Mouse (Mus musculus) heart, embryonic 10.5 days (tissue): Measurements from ENCODE around the gene Schip1. TPM values are rescaled to one million over a fixed set of nuclear protein-coding genes. Genes with fewer than 3 reads are reported as not detected.

Experiments
- DNase-seq: peaks from one replicate; pipeline ENCODE4 v3.0.0-alpha.2; 2017; ENCODE audit warnings: low spot score
- H3K27ac ChIP-seq: fragments of 300-500 bp; sonication (generic); 2 replicates; pipeline ENCODE4 v1.5.1; 2016; ENCODE audit warnings: mild to moderate bottlenecking
- H3K27me3 ChIP-seq: fragments of 300-500 bp; sonication (generic); 2 replicates; pipeline ENCODE4 v1.6.1; 2016; ENCODE audit warnings: mild to moderate bottlenecking; ENCODE audit not compliant: poor library complexity, insufficient read depth, severe bottlenecking
- H3K36me3 ChIP-seq: fragments of 300-500 bp; sonication (generic); 2 replicates; pipeline ENCODE4 v1.6.1; 2016; ENCODE audit warnings: mild to moderate bottlenecking, moderate library complexity
- H3K4me1 ChIP-seq: fragments of 300-500 bp; sonication (generic); 2 replicates; pipeline ENCODE4 v1.6.1; 2016; ENCODE audit warnings: mild to moderate bottlenecking
- H3K4me3 ChIP-seq: fragments of 300-500 bp; sonication (generic); 2 replicates; pipeline ENCODE4 v1.5.1; 2016; ENCODE audit warnings: mild to moderate bottlenecking, moderate library complexity
- H3K9me3 ChIP-seq: fragments of 300-500 bp; sonication (generic); 2 replicates; pipeline ENCODE4 v1.6.1; 2016; ENCODE audit warnings: mild to moderate bottlenecking, moderate library complexity
- WGBS: fragments of 180-500 bp; shearing (Covaris S2); methylation state at CpG from one replicate; pipeline ENCODE4 v1.1.7; 2016; 5-methylcytosine and 5-hydroxymethylcytosine counted together
- polyA plus RNA-seq: library from polyadenylated mRNA; unstranded; fragments of >200 nt; fragmentation: Nextera tagmentation; extraction: Ambion mirVana; gene quantifications from 2 replicates; pipeline ENCODE4 v1.2.1, GENCODE M21; 2016

Schip1 gene
- polyA plus RNA-seq, 1 experiment from 2014 or later = 71.0 TPM

DNA sequence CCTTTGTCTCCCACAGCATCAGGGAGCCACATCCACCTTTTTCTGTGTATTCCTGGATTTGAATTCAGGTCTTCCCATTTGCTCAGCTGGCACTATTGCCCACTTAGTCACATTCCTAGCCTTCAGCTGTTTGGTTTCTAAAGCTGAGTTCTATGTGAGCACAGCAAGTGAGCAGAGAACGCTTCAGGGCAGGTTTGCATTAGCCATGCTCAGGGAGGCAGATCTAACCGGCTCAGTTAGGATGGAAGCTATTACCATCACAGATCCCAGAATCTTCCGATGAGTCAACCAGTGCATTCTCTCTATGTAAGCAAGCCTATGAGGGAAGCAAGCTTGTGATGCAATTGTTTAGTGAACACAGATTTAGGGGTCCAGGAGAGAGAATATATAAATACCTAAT, 320.9 kb downstream of the Schip1 start:
- Histone ChIP-seq H3K9me3 (no peaks in the 10 kb centered on the region), H3K4me3 (no peak overlapping the region), H3K27me3 (no peaks in the 10 kb centered on the region), H3K4me1 (no peaks in the 10 kb centered on the region), H3K36me3 (no peaks in the 10 kb centered on the region), H3K27ac (no peak overlapping the region)
- WGBS = 81% methylated on average over 3 of the region's 3 CpGs
- no peak for DNase-seq

DNA sequence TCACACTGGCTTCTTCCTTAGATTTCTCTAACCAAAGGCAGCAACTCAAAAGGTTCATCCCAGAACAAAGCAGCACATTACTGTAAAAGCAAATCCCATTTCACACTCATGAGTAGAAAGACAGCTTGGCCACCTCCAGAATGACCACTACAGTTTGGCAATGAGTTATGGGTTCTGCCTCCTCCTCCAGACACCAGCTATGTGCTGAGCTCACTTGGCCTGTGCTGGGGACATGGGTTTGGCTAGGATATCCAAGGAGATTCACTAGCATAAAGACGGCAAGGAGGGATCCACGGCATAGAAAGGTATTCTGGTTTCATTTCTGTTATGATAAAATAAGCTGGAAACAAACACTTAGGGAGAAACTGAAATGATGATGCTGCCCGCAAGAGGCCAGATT, 323.4 kb downstream of the Schip1 start:
- no peaks in the 10 kb centered on the region for H3K4me1 ChIP-seq
- no peak for DNase-seq
- no peaks in the 10 kb centered on the region for H3K9me3 ChIP-seq
- no peak overlapping the region for H3K4me3 ChIP-seq
- H3K27me3 ChIP-seq = no peaks in the 10 kb centered on the region
- WGBS = 90% methylated on average over 3 of the region's 3 CpGs
- no peak overlapping the region for H3K27ac ChIP-seq
- no peaks in the 10 kb centered on the region for H3K36me3 ChIP-seq

DNA sequence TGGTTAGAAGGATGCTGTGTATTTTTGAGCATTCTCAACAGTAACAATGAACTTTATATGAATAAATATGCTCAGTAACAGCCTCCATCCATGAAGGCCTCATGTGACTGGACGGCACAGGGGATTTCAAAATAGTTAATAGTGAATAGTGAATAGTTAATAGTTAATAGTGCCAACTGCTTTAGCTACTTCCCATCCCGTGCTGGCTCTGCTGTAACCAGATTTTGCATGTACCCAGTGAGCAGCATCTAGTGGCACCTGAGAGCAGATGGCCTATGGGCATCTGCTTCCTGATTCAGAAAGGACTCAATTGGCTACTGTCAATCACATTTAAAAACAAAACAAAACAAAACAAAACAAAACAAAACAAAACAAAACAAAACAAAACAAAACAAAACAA, 329.0 kb downstream of the Schip1 start:
- H3K4me1 ChIP-seq = no peaks in the 10 kb centered on the region
- 76% methylated on average over 2 of the region's 2 CpGs for WGBS
- H3K9me3 ChIP-seq = no peaks in the 10 kb centered on the region
- DNase-seq = no peak
- H3K27ac ChIP-seq = no peak overlapping the region
- no peaks in the 10 kb centered on the region for H3K36me3 ChIP-seq
- no peak overlapping the region for H3K4me3 ChIP-seq
- no peaks in the 10 kb centered on the region for H3K27me3 ChIP-seq

DNA sequence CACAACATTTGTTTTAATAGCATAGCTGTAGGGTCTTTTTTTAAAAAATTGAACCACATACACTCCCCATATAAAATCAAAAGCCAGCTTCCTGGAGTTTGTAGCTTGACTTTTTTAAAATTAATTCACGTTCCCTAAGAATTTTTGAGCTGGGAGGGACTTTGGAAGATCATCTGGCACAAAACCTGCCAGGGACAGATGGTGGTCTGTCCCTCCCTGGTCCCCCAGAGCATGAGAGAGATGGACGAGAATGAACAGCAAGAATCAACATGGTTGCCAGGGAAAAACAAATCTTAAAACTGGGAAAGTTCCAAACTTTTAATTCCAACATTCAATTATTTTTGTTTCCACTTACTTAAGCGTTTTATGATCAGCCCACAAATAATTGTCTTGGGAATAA, 334.1 kb downstream of the Schip1 start:
- WGBS = 80% methylated on average over 3 of the region's 3 CpGs

DNA sequence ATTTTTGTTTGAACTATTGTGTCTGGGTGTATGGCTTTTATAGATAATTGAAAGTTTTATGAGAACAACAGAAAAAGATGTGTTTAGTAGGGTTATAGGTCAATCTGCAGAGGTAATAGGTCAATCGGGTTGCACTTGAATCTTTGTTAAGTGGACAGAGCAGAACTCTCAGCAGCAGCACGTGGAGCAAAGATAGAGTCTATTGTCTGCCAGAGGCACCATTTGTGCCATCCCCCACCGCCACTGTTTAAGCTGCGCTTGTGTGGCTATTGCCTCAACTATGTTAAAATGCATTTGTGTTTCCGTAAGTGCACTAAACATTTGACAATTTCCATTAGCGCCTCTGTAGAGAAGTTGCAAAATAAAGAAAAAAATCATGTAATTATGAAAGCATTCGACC, 335.5 kb downstream of the Schip1 start:
- DNase-seq = no peak
- Histone ChIP-seq H3K27ac (no peak overlapping the region), H3K27me3 (no peaks in the 10 kb centered on the region), H3K9me3 (no peaks in the 10 kb centered on the region), H3K4me3 (no peak overlapping the region), H3K36me3 (no peaks in the 10 kb centered on the region), H3K4me1 (peaks cover 13% of the 10 kb centered on the region)
- 69% methylated on average over 7 of the region's 7 CpGs for WGBS

More for the DNA sequence above, 334.1 kb downstream of the Schip1 start:
- Histone ChIP-seq H3K27ac (no peak overlapping the region), H3K27me3 (no peaks in the 10 kb centered on the region), H3K4me1 (peaks cover 7% of the 10 kb centered on the region), H3K4me3 (no peak overlapping the region), H3K36me3 (no peaks in the 10 kb centered on the region), H3K9me3 (no peaks in the 10 kb centered on the region)
- DNase-seq = no peak

DNA sequence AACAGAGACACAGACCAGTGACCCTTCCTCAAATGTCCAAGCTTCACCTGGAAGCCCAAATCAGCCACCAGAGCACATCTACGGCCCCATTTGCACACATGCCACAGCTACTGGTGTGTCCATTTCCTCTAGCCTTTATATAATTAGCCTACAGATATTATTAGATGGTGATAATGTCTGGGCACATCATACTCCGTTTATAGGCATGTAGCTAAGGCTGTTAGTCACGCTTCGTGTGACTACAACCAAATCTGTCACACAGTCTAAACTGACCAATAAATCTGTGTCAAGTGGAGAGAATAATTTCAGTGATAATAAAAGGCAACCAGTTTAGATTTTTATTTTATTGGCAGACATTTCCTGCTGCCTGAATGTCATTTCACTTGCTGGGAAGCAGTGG, 338.7 kb downstream of the Schip1 start:
- Histone ChIP-seq H3K27me3 (no peaks in the 10 kb centered on the region), H3K4me3 (no peak overlapping the region), H3K27ac (no peak overlapping the region), H3K9me3 (no peaks in the 10 kb centered on the region), H3K4me1 (peaks cover 20% of the 10 kb centered on the region), H3K36me3 (no peaks in the 10 kb centered on the region)
- 89% methylated on average over 4 of the region's 4 CpGs for WGBS
- no peak for DNase-seq

DNA sequence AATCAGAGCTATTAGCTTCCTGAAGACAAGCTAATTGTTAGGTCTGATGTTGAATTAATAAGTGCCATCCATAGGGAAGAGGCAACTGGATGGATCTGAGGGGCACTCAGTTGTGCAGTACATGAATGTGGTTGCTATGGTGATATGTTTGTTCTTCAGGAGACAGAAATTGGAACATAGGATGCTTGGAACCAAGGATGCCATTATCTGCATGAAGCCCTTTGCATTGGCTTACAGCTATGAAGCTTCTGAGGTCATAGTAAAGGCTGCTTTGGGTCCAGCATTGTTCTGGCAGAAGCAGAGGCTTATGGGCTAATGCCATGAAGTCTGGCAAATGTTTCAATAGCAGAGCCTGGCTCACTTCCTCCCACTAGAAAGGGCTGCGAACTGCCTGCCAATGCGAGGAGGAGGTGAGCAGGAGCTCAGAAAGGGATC, 339.2 kb downstream of the Schip1 start:
- Histone ChIP-seq H3K4me1 (peaks cover 22% of the 10 kb centered on the region), H3K27ac (no peak overlapping the region), H3K9me3 (no peaks in the 10 kb centered on the region), H3K36me3 (no peaks in the 10 kb centered on the region), H3K4me3 (no peak overlapping the region), H3K27me3 (no peaks in the 10 kb centered on the region)
- 43% methylated on average over 2 of the region's 2 CpGs for WGBS
- no peak for DNase-seq

DNA sequence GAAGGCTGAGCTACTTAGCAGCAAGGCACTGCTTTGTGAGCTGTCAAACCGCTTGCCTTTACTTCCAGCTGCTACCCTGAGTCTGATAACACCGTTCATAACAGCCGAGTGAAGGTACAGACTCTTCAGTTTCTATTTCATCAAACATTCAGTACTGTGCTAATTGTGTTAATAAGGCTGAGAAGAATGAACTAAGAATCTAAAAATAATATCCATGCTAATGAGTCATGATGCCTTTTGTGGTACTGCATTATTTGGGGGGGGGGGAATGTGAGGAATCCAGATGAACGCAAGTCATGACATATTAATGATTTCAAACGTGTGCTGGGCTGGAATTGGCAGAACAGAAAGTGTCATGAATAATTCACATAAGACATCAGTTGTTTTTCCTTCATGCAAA, 341.1 kb downstream of the Schip1 start:
- Histone ChIP-seq H3K36me3 (no peaks in the 10 kb centered on the region), H3K9me3 (no peaks in the 10 kb centered on the region), H3K4me1 (peaks cover 22% of the 10 kb centered on the region), H3K27ac (no peak overlapping the region), H3K27me3 (no peaks in the 10 kb centered on the region), H3K4me3 (no peak overlapping the region)
- WGBS = 58% methylated on average over 5 of the region's 5 CpGs
- DNase-seq = no peak

DNA sequence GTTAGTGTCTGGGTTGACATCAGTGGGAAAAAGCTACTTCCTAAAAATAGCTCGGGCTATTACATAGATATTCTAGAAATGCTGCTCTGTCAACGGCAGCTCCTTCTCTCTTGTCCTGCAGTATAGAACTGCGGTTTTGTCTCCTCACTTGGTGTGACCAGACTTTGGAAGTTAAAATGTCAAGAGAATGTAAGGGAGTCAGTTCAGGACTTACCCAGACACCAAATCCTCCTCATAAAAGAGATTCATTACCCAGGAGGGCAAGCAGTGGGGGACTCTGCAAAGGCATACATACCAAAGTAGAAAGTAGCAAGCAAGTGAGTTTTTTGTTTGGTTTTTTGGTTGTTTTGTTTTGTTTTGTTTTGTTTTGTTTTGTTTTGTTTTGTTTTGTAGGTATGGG, 347.7 kb downstream of the Schip1 start:
- WGBS = 20% methylated on average over 3 of the region's 3 CpGs
- Histone ChIP-seq H3K27ac (no peak overlapping the region), H3K27me3 (no peaks in the 10 kb centered on the region), H3K4me1 (peaks cover 16% of the 10 kb centered on the region; the same call in 1 of the 2 replicates), H3K9me3 (no peaks in the 10 kb centered on the region), H3K36me3 (no peaks in the 10 kb centered on the region), H3K4me3 (no peak overlapping the region)
- DNase-seq = no peak

DNA sequence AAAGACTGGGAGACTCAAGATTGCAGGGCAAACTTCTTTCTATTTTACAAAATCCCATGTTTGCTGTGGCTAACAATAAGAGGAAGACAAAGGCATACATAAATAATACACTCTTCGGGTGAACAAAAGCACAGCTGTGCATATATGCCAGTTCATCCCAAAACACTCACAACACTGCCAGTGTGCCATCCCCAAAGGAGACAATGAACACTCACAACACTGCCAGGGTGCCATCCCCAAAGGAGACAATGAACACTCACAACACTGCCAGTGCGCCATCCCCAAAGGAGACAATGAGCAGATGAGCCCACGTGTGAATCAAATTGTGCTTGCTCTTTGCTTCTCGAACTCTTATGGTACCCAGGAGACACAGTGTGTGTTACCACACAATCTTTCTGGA, 355.2 kb downstream of the Schip1 start:
- DNase-seq = no peak
- Histone ChIP-seq H3K36me3 (no peaks in the 10 kb centered on the region), H3K27ac (no peak overlapping the region), H3K9me3 (no peaks in the 10 kb centered on the region), H3K4me1 (peaks cover under 1% of the 10 kb centered on the region; the same call in 1 of the 2 replicates), H3K4me3 (no peak overlapping the region), H3K27me3 (no peaks in the 10 kb centered on the region)
- 82% methylated on average over 4 of the region's 4 CpGs for whole genome bisulfite sequencing

DNA sequence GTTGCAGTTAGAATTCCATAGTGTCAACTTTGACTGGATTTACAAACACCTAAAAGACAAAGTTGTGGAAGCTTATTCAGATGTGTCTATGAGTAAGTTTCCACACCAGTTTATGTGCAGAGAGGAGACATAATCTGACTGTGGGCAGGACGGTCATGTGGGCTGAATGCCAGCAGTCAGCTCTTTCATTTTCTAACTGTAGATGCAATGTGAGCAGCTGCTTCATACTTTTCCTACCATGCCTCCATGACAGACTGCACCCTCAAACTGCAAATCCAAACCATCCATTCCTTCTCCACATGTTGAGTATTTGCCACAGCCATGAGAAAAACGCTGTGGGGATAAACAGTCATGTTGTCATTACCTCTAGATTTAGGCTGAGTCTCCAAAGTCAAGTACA, 356.3 kb downstream of the Schip1 start:
- Histone ChIP-seq H3K36me3 (no peaks in the 10 kb centered on the region), H3K4me3 (no peak overlapping the region), H3K9me3 (no peaks in the 10 kb centered on the region), H3K27me3 (no peaks in the 10 kb centered on the region), H3K27ac (no peak overlapping the region), H3K4me1 (peaks cover 6% of the 10 kb centered on the region; the same call in 1 of the 2 replicates)
- WGBS = 83% methylated on average over 2 of the region's 2 CpGs
- DNase-seq = no peak

DNA sequence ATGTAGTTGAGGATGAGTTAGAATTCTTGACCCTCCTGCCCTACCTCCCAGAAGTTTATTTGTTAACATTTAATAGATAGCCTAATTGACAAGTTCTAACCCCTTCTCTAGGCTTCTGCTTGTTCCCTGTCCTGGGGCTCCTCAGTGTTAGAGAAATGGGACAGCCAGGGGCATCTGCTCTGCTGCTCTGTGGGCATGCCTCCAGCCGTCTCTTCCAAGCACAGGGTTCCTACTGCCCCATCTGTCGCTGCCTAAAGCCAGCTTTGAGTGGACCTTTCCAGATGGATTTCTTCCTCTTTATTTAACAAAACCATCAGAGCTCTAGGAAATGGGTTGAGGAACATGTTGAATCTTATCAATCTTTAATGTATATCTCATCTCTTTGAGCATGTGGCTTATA, 357.2 kb downstream of the Schip1 start:
- no peak for DNase-seq
- Histone ChIP-seq H3K36me3 (no peaks in the 10 kb centered on the region), H3K4me3 (no peak overlapping the region), H3K27ac (no peak overlapping the region), H3K27me3 (no peaks in the 10 kb centered on the region), H3K4me1 (peaks cover 6% of the 10 kb centered on the region; the same call in 1 of the 2 replicates), H3K9me3 (no peaks in the 10 kb centered on the region)
- WGBS = 88% methylated on average over 2 of the region's 2 CpGs

DNA sequence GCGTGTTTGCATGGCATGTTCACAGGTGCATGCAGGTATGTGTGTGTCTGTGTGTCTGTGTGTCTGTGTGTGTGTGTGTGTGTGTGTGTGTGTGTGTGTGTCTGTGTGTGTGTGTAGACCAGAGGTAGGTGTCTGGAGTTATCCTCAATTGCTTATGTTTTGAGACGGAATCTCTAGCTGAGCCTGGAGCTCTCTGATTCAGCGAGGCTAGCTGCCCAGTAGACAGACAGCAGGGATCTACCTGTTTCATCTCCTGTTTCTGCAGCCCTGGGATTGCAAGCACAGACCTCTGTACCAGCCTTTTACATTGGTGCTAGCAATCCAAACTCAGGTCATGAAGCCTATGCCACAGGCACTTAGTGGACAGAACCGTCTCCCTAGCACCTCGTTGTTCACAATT, 363.5 kb downstream of the Schip1 start:
- H3K27ac ChIP-seq = no peak overlapping the region
- DNase-seq = no peak
- H3K4me1 ChIP-seq = peaks cover 6% of the 10 kb centered on the region; the same call in 1 of the 2 replicates
- no peaks in the 10 kb centered on the region for H3K9me3 ChIP-seq
- H3K36me3 ChIP-seq = no peaks in the 10 kb centered on the region
- no peaks in the 10 kb centered on the region for H3K27me3 ChIP-seq
- WGBS = 83% methylated on average over 5 of the region's 5 CpGs
- H3K4me3 ChIP-seq = no peak overlapping the region

DNA sequence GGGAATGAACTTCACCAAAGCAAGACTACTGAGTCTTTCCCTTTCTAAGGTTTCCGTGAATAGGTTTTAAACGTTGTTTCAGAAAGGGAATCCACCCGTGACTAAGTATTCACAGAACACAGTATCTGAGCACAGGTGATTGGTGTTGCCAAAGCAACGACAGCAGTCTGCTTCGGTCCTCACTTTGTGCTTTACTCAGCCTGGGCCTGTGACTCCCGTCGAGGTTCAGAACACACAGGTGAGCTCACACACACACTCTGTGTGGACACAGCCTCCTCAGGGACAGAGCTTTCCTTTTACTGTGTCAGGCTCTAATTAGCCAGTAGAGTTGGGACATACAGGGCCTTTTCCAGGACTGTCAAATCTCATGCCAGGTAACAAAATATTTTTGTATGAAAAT, 369.8 kb downstream of the Schip1 start:
- no peak for DNase-seq
- Histone ChIP-seq H3K4me3 (no peak overlapping the region), H3K9me3 (no peaks in the 10 kb centered on the region), H3K4me1 (no peaks in the 10 kb centered on the region), H3K27ac (no peak overlapping the region), H3K36me3 (no peaks in the 10 kb centered on the region), H3K27me3 (no peaks in the 10 kb centered on the region)
- 77% methylated on average over 7 of the region's 7 CpGs for WGBS
